Mouse (Mus musculus): ENCODE measurements at regions not wholly inside any gene's neighbourhood (a gene's known extent, or its start where the extent isn't known, plus 50 kb on each side); places are given as distances from the start of the nearest gene placed in this dataset.

- DNase-seq (ENCODE audit: low read depth) = peak; percentile 3
- TF ChIP-seq CTCF (IDR thresholded peaks at IDR 0.05; ENCODE audit: borderline replicate concordance, extremely low read depth, insufficient read depth, insufficient read length) = no peak
- TF ChIP-seq POLR2A (IDR thresholded peaks at IDR 0.05; ENCODE audit: borderline replicate concordance, extremely low read depth, insufficient read depth, insufficient read length, poor library complexity, severe bottlenecking) = no peak
These were observed 1125.3 kb downstream of the Grik2 start for GRCm38 (mm10) chr10:48663300-48663699.

- no peak for DNase-seq (ENCODE audit: low read depth)
- TF ChIP-seq POLR2A (IDR thresholded peaks at IDR 0.05; ENCODE audit: borderline replicate concordance, extremely low read depth, insufficient read depth, insufficient read length, poor library complexity, severe bottlenecking) (no peak), CTCF (IDR thresholded peaks at IDR 0.05; ENCODE audit: borderline replicate concordance, extremely low read depth, insufficient read depth, insufficient read length) (no peak)
These were observed 1142.8 kb downstream of the Grik2 start for GRCm38 (mm10) chr10:48645780-48646179.

Data from brain, embryonic 14.5 days (tissue).